Mouse (Mus musculus) lung, postnatal 36 days (tissue): Measurements from ENCODE around the gene Olfr1045.
"Not testable (repeated sequence)": the region's sequence is repeated elsewhere in the genome, so short reads cannot be mapped to it uniquely, and the experiment has no call there.

Source experiments
- DNase-seq: peaks from one replicate; pipeline ENCODE4 v3.0.0; 2022; ENCODE audit warnings: mixed read lengths

Gene Olfr1045

GRCm38 (mm10) chr2:86202909-86203308, at the start of gene Olfr1045:
Gene Olfr1045 (minus strand): TSS chr2:86203009.
- no peak for DNase-seq

- DNase-seq, result no peak
Observed at GRCm38 (mm10) chr2:86240189-86240588, 37.4 kb upstream of the Olfr1045 start, which contains the start of gene Olfr1048. Gene Olfr1048 (minus strand): TSS chr2:86240289.

- no peak for DNase-seq
Observed at GRCm38 (mm10) chr2:86231301-86231700, 28.5 kb upstream of the Olfr1045 start, which contains the start of gene Olfr1047. Gene Olfr1047 (minus strand): TSS chr2:86231401.

GRCm38 (mm10) chr2:86219214-86219613, 16.4 kb upstream of the Olfr1045 start, which contains the start of gene Olfr1046:
Gene Olfr1046 (minus strand): TSS chr2:86219314.
- DNase-seq, result no peak

GRCm38 (mm10) chr2:86195863-86196262, 6.9 kb downstream of the Olfr1045 start:
- no peak for DNase-seq

- DNase-seq, result no peak
Observed at GRCm38 (mm10) chr2:86185583-86185982, 17.2 kb downstream of the Olfr1045 start, which contains the start of gene Olfr52. Gene Olfr52 (minus strand): TSS chr2:86185683.

GRCm38 (mm10) chr2:86179950-86180349, 22.9 kb downstream of the Olfr1045 start:
- DNase-seq, result no peak

GRCm38 (mm10) chr2:86177720-86178119, 25.1 kb downstream of the Olfr1045 start, which contains the start of gene Olfr1044:
Gene Olfr1044 (minus strand): TSS chr2:86177820.
- no peak for DNase-seq

GRCm38 (mm10) chr2:86175422-86175821, 27.4 kb downstream of the Olfr1045 start:
- DNase-seq, result not testable (repeated sequence)

- DNase-seq, result no peak
Observed at GRCm38 (mm10) chr2:86167422-86167821, 35.4 kb downstream of the Olfr1045 start, which contains the start of gene Olfr1043. Gene Olfr1043 (minus strand): TSS chr2:86167522.

- DNase-seq, result no peak
Observed at GRCm38 (mm10) chr2:86161738-86162137, 41.1 kb downstream of the Olfr1045 start, which contains the start of gene Olfr1042. Gene Olfr1042 (minus strand): TSS chr2:86161838.

- DNase-seq, result no peak
Observed at GRCm38 (mm10) chr2:86146632-86147031, 56.2 kb downstream of the Olfr1045 start, which contains the start of gene Olfr1040. Gene Olfr1040 (minus strand): TSS chr2:86146732.
